Mouse (Mus musculus): ENCODE measurements around the gene Atg16l2.

- no peak for TF ChIP-seq CTCF (IDR thresholded peaks at IDR 0.05; ENCODE audit: low read depth)
- TF ChIP-seq EP300 (IDR thresholded peaks at IDR 0.05; ENCODE audit: low read depth), result no peak
Observed at GRCm38 (mm10) chr7:101216724-101217123, 85.3 kb downstream of the Atg16l2 start.

Measured in liver, postnatal 0 days (tissue).